Mouse (Mus musculus): ENCODE data around the gene Pm20d1.

GRCm38 (mm10) chr1:131822856-131823492 is 25.8 kb downstream of the Pm20d1 start:
- TF ChIP-seq GATA1 (IDR thresholded peaks at IDR 0.05; ENCODE audit: low read length) = no peak
- no peak for TF ChIP-seq TAL1 (IDR thresholded peaks at IDR 0.05; ENCODE audit: low read length)

All from erythroblast, embryonic 14.5 days (primary cell).